Mouse (Mus musculus) ES-E14 (cell line): ENCODE data around the gene Elf1. TPM values are rescaled to one million over a fixed set of nuclear protein-coding genes. Genes with fewer than 3 reads are reported as not detected.

Experiments
- DNase-seq: peaks from one replicate; pipeline ENCODE4 v3.0.0-alpha.2; 2013; ENCODE audit warnings: low read depth, low spot score
- H3K27ac ChIP-seq: 2 replicates; pipeline ENCODE4 v1.5.1; 2012; ENCODE audit warnings: low read depth, mild to moderate bottlenecking, low read length, moderate library complexity, mixed read lengths; ENCODE audit not compliant: poor library complexity, insufficient read depth, severe bottlenecking
- H3K36me3 ChIP-seq: 2 replicates; pipeline ENCODE4 v1.6.1; 2012; ENCODE audit warnings: mild to moderate bottlenecking, low read length, moderate library complexity, mixed read lengths; ENCODE audit not compliant: control insufficient read depth, poor library complexity, insufficient read depth, severe bottlenecking
- H3K4me1 ChIP-seq, 2 experiments: fragments of 150-350 bp in 1 of 2; sonication (generic) in 1 of 2; 2 replicates each; pipeline ENCODE4 v1.6.1; 2012; ENCODE audit warnings: low read length in 2 of 2, mild to moderate bottlenecking in 1 of 2, mixed read lengths in 1 of 2; ENCODE audit not compliant: control insufficient read depth in 2 of 2, insufficient read depth in 2 of 2, poor library complexity in 1 of 2
- H3K4me3 ChIP-seq, 2 experiments: fragments of 150-350 bp in 1 of 2; sonication (generic) in 1 of 2; 2 replicates each; pipeline ENCODE4 v1.5.1; 2012; ENCODE audit warnings: low read length in 2 of 2, low read depth in 1 of 2, mild to moderate bottlenecking in 1 of 2, mixed read lengths in 1 of 2; ENCODE audit not compliant: insufficient read depth in 1 of 2, poor library complexity in 1 of 2, severe bottlenecking in 1 of 2
- H3K9ac ChIP-seq: 2 replicates; pipeline ENCODE4 v1.6.1; 2012; ENCODE audit warnings: low read depth, mild to moderate bottlenecking, low read length, mixed read lengths; ENCODE audit not compliant: poor library complexity, insufficient read depth, severe bottlenecking
- H3K9me3 ChIP-seq: fragments of 150-350 bp; sonication (generic); 2 replicates; pipeline ENCODE4 v1.6.1; 2012; ENCODE audit warnings: low read depth, mild to moderate bottlenecking, low read length; ENCODE audit not compliant: control insufficient read depth, insufficient read depth
- CHD2 ChIP-seq: IDR thresholded peaks from 2 replicates; pipeline ENCODE4 v1.6.1; 2014; ENCODE audit warnings: mild to moderate bottlenecking, low read depth, low read length, inconsistent platforms
- HCFC1 ChIP-seq: IDR thresholded peaks from 2 replicates; pipeline ENCODE4 v1.6.1; 2012; ENCODE audit warnings: low read length, inconsistent platforms, borderline replicate concordance; ENCODE audit not compliant: insufficient read depth
- MAFK ChIP-seq: IDR thresholded peaks from 2 replicates; pipeline ENCODE4 v1.6.1; 2014; ENCODE audit warnings: mild to moderate bottlenecking, low read depth, low read length, inconsistent platforms; ENCODE audit not compliant: insufficient read depth
- ZC3H11A ChIP-seq: IDR thresholded peaks from 2 replicates; pipeline ENCODE4 v1.6.1; 2012; ENCODE audit warnings: low read depth, mild to moderate bottlenecking, inconsistent platforms, low read length, borderline replicate concordance
- ZNF384 ChIP-seq: IDR thresholded peaks from 2 replicates; pipeline ENCODE4 v1.6.1; 2012; ENCODE audit warnings: low read depth, low read length, inconsistent platforms
- in situ Hi-C, 2 experiments: fragments of 600-800 bp; cut with MboI; formaldehyde crosslinking; loops; one replicate each; pipeline ENCODE4 v1.15.1; 2025; ENCODE audit warnings: low sequenced_read_pairs in 2 of 2, inconsistent platforms in 1 of 2; ENCODE audit not compliant: unreplicated experiment in 2 of 2
- total RNA-seq: library from RNA; depleted of rRNA; stranded (reverse); fragments of 300-350 nt; gene quantifications from 2 replicates; pipeline ENCODE4 v1.2.3, GENCODE M21; 2012

The Elf1 gene
- total RNA-seq, 1 experiment, result 4.4 TPM

GRCm38 (mm10) chr14:79490246-79490645 lies 9.3 kb downstream of the Elf1 start:
- no peak overlapping the region for H3K9ac ChIP-seq
- in situ Hi-C loops, result no loop called here

GRCm38 (mm10) chr14:79494349-79494748 lies 13.4 kb downstream of the Elf1 start:
- no peak overlapping the region for H3K27ac ChIP-seq
- no peak for DNase-seq
- H3K9me3 ChIP-seq, result no peaks in the 10 kb centered on the region
- no peak overlapping the region for H3K4me3 ChIP-seq
- H3K36me3 ChIP-seq, result no peaks in the 10 kb centered on the region
- no peaks in the 10 kb centered on the region for H3K4me1 ChIP-seq
- TF ChIP-seq ZC3H11A (no peak), HCFC1 (no peak), CHD2 (no peak), ZNF384 (no peak), MAFK (no peak)
- in situ Hi-C loops, result no loop called here
- H3K9ac ChIP-seq, result no peak overlapping the region

More at GRCm38 (mm10) chr14:79490246-79490645, 9.3 kb downstream of the Elf1 start:
- no peaks in the 10 kb centered on the region for H3K9me3 ChIP-seq
- peaks cover 1 to 7% of the 10 kb centered on the region in 2 experiments; a peak in 1 of 4 replicates for H3K4me1 ChIP-seq
- TF ChIP-seq ZC3H11A (no peak), HCFC1 (no peak), ZNF384 (no peak), MAFK (no peak), CHD2 (no peak)
- H3K27ac ChIP-seq, result no peak overlapping the region
- H3K36me3 ChIP-seq, result no peaks in the 10 kb centered on the region
- H3K4me3 ChIP-seq, result no peak overlapping the region
- DNase-seq, result no peak

- DNase-seq, result no peak
- TF ChIP-seq ZC3H11A (no peak), ZNF384 (no peak), CHD2 (no peak), MAFK (no peak), HCFC1 (no peak)
- Histone ChIP-seq H3K9me3 (no peaks in the 10 kb centered on the region), H3K4me1 (no peaks in the 10 kb centered on the region), H3K4me3 (no peak overlapping the region), H3K36me3 (no peaks in the 10 kb centered on the region), H3K27ac (no peak overlapping the region), H3K9ac (no peak overlapping the region)
- in situ Hi-C loops, result no loop called here
These were observed 18.3 kb downstream of the Elf1 start for GRCm38 (mm10) chr14:79499326-79499725.

GRCm38 (mm10) chr14:79500756-79501155 lies 19.8 kb downstream of the Elf1 start:
- no peak for DNase-seq
- Histone ChIP-seq H3K36me3 (no peaks in the 10 kb centered on the region), H3K4me3 (no peak overlapping the region), H3K27ac (no peak overlapping the region), H3K9ac (no peak overlapping the region), H3K9me3 (no peaks in the 10 kb centered on the region), H3K4me1 (no peaks in the 10 kb centered on the region)
- TF ChIP-seq ZNF384 (no peak), MAFK (no peak)
- in situ Hi-C loops, result no loop called here
